Mouse (Mus musculus) adrenal gland, adult 18-20 months (tissue): ENCODE results near the gene Kif26b. TPM values are rescaled to one million over a fixed set of nuclear protein-coding genes. Genes with fewer than 3 reads are reported as not detected.

ENCODE experiments used
- DNase-seq, 2 experiments: peaks; one replicate each; pipeline ENCODE4 v3.0.0; 2021 to 2022; ENCODE audit warnings: low spot score in 2 of 2
- total RNA-seq, 2 experiments: library from RNA; stranded (reverse); gene quantifications; 1 replicate in 1 of 2; 2 replicates in 1 of 2; pipeline ENCODE4 v1.2.3; 2021

Kif26b gene
- total RNA-seq, 2 experiments from 2014 or later: 2.7 to 4.4 TPM

DNA sequence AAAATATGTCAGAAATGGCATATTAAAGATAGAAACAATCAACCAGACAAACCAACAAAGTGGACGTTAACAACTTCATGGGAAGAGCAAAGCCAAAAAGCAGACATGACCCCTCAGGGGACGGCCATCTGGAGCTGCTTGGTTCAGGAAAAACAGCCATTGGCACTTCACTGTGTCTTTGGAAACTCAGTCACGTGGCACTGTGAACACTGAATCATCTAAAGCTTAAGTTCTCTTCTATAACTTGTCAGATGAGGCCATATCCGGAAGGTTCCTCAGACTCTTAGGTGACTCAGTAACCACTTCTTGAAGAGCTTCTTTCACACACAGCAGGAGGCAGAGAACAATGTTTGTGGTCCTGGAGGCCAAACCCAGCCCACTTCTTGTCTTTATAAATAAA is 126.6 kb downstream of the Kif26b start:
- no peak for DNase-seq

DNA sequence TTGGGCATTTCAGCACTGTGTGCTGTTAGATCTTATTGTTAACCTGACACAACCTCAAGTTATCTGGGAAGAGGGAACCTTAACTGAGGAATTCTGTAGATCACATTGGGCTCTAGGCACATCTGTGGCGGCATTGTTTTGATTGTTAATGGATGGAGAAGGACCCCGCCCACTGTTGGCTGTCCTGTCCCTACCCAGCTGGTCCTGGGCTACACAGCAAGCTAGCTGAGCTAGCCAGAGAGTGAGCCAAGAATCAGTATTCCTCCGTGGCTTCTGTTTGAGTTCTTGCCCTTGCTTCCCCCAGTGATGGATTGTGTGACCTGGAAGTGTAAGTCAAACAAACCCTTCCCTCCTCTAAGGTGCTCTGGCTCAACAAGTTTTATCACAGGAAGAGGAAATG is 132.1 kb downstream of the Kif26b start:
- no peak for DNase-seq

DNA sequence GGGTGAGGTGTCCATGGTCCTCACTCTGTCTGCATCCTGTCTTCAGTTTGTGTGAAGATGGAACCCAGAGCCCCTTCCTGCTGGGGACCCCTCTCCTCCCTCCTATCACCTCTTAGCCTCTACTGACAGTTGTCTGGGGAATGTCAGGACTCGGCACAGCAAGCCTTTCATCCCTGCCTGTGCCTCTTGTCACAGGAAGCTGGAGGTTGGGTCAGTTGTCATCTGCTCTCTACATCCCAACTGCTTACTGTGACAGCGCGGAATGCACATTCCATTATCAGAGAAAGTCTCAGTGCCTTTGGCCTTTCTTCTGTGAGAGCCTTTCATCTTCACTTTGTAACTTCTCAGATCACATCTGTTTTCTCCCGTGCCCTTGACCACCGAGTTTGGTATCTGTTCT is 132.6 kb downstream of the Kif26b start:
- DNase-seq: no peak

DNA sequence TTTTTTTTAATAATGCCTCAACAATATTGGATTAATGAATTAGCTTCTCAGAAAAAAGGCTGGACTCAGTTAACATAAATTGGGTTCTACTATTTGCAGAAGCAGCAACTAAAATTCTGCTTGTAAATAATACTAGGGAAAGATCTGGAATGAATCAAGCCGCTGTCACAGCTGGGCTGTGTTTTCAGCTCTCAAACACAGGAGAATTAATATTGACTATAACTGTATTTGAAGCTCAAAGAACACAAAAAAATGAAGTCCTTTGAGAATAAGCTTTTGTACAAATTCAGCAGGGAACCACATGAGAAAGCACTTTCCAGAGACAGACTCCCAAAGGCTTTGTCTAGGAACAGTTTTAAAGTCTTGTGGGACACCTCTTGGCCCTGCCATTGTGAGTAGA is 134.6 kb downstream of the Kif26b start:
- no peak for DNase-seq

DNA sequence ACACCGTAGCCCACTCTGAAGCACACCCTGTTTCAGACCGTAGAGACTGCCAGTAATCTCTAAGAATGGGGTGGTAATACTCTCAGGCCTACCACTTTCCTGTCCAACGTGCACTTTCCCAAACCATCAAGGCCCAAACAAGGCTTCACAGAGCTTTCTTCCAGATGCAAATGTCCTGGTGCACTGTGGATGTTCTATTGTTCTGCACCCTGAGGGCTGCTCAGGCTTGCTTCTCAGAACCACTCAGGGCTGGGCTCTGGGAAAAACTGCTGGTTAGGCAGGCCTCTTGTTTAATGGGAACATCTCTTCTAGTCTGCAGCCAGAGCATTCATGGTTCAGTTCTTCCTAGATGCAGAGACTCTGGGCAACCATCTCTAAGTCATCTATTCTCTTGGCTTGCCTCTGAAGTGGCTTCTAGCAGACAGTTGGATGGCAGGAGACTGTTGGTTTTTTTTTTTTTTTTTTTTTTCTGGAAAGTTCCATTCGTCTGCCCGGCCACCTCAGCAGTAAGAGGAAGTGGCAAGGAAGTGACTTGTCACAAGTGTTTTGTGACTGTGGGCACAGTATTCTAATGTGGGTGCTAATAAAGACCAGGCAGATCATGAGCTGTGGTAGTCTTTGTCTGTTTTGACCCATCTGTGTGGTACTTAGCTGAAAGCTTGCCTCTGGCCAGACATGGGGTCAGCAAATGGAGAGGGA is 135.5 kb downstream of the Kif26b start:
- DNase-seq: no peak

DNA sequence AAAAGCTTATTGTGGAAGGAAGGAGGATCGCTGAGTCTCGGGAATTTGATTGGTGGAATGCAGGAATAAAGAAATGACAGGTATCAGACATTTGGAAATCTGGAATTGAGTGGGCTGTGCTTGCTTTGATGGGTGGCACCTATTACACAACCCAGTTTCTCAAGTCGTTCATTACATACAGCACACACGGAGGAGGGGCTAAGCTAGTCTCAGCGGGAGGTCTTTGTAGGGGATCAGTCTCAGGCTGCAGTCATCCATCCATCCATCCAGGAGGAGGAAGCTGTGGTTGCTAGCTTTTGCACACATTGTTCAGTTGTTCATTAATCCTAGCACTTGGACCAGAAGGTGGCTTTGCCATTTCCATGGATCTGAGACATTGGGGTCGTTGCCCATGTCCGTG is 137.6 kb downstream of the Kif26b start:
- DNase-seq: no peak

DNA sequence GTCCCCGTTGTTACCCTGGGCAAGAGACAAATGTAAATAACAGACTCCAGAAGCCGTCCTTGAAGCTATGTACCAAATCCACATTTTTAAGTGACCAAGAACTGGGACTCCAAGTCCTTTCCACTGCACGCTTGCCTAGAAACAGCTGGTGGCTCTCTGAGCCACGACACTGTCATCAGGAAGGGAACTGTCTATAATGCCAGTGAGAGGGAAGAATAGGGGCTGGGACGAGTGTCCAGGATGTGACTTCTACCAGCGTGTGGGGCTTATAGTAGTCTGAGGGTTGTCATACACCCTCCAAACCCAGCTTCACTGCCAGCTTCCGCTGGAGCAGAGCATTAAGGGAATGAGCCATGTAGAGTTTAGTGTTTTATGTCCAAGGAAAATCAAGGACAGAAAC is 138.9 kb downstream of the Kif26b start:
- DNase-seq: no peak

DNA sequence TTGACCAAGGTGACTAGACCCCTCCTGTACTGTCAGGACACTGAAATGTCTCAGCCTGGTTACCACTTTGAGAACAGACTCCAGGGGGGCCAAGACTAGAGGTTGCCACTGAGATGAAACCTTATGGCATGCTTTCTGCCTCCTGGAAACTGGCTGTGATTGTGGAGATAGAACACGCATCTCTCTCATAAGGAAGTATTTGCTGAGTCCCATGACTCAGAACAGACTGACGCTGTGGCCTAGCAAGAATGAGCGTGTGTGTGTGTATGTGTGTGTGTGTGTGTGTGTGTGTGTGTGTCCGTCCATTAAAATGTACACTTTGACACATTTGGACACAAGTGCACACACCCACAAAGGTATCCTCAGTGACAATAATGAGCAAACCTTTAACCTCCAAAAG is 140.0 kb downstream of the Kif26b start:
- DNase-seq: no peak

DNA sequence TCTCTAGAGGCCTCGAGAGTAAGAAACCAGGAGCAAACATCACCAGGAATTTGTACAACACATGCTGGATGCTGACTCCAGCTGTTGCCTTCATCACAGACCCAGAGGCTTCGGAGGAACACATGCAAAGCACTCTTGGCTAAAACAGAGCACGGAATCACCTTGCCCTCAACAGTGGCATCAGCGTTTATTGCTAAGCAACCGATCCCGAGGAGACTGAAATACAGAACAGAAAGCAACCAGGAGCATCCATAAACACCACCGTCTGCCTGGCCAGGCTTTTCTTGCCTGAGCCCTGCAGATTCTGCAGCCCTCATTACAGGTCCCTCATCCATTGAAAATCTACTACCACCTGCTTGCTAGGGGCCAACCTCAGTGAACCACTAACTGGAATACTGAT is 144.1 kb downstream of the Kif26b start:
- DNase-seq: no peak

DNA sequence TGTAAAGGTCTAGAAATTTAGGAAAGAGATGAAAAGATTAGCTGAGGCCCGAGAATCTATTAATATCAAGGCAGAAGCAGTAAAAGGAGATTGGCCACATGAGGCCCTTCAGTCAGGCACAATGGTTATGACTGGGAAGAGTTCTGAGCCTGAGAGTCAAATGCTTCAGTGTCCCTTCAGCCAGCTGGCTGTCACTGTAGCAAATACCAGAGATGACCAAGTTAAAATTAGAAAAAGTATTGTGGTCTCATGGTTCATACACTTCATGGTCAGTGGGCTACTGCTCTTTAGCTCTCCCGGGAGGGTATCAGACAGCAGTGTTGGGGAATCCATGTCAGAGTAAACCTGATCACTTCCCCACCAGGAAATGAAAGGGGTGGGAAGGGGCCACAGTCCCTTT is 144.6 kb downstream of the Kif26b start:
- no peak for DNase-seq

DNA sequence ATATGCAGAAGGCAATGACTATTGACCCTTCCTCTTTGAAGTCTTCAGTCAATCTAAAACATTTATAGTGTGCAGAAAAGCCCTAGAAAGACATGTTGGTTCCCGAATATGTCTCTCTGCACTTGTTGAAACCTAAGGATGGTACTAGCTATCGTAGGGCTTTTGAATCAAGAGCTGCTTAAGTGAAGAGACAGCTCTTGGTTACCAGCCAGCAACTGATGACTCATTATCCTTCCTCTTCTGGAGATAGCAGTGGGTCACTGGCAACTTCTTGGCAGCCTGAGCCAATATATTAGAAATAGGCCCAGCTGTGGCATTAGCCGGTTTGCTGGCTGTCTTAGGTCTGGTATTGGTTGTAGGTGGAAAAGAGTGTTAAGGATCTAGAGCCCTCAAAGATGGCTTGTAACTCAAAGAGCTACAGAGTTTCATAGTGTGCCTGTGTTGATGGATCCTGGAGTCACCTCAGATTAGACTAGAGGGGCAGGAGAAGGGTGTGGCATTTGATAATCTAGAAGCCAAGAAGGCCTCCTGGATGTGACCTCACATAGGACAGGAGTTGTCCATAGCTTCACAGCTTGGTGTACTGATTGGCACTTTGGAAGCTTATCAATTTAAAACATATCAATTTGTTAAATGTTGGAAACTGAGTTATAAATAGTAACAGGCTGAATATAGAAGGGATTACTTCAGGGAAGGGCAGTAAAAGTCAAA is 146.8 kb downstream of the Kif26b start:
- DNase-seq: peak in 1 of 2 experiments; percentile 41

DNA sequence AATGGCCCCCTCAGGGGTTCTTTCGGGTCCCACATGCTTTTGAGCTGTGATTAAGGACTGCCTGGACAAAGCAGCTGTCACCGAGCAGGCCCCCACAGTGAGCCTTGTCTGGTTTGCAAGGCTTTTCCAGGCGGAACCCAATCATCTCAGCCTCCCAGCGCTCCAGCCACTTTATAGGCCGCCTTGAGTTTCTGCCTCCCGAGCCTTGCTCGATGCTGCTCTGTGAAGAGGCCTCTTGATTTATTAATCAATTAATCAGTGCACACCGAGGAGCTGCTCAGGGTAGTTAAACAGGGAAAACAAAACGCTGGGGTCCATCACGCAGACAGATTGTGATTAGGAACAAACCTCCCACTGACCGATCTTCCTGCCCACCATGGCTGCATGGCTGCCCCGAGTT is 148.2 kb downstream of the Kif26b start:
- DNase-seq: no peak

DNA sequence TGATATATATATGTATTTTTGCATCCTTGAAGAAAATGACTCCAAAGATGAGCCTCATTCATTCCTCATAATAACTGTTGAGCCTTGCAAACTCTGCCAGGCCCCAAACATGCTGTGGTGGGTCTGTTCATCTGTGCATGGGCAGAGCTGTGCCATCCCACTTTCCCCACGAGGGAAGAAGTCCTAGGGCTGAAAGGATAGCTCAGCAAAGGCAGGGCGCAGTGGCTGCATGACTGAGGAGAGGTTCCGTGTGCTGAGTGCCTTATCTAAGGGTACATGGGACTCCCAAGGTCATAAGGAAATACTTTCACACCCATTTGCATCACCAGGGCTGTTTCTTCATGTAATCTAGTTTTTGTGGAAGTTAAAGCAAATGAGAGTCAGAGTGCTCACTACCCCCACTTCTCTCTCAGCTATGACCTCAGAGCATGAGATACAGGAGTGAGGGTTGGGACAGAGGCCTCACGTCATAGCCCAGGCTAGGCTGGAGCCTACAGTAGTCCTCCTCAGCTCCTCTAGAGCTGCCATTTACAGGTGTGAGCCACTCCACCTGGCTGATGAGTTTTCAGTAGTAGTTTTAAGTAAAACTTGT is 148.8 kb downstream of the Kif26b start:
- no peak for DNase-seq

DNA sequence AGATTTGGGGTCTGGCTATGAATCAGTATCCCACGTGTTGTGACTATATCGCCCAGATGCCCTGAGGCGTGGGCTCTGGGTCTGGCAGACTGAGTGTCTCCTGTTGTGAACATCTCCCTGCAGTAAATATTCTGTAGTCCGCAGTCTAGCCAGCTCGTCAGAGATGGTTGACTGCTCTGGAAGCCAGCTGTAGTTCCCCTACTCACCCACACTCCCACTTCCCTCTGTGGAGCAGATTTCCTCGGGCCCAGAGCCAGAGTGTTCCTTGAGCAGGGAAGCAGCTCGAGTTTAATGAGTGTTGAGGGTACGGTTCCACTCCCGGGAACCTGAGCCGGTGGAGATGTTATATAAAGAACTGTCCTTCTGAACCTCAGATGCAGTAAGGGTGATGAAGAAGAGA is 154.7 kb downstream of the Kif26b start:
- no peak for DNase-seq

DNA sequence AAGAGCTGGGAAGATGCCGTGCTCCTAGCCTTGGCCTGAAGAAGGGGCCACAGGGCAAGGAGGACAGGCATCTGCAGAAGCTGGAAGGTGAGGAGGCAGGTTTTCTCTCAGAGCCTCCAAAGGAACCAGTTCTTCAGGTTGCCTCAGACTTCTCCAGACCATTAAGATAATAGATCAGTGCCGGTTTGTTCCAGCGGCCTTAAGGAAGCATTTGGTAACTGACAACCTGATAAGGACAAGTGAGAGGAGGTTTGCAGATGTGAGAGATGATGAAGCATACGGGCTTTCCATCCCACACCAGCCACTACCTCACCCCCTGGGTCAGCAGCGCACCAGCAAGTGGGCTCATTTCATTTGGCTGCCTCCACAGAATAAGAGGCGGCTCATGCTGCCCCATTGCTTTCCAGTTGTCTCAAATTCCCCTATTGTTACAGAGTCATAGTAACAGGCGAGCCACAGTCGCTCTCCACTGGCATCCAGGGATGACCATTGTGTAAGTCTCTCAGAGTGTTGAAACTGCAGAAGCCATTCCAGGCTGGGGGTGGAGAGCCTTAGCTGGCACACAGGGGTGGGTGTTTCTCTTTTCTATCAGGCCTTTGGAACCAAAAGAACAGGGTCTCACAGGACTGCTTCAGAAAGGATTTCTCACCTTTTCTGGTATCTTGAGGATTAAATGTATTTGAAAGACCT is 156.2 kb downstream of the Kif26b start:
- no peak for DNase-seq

DNA sequence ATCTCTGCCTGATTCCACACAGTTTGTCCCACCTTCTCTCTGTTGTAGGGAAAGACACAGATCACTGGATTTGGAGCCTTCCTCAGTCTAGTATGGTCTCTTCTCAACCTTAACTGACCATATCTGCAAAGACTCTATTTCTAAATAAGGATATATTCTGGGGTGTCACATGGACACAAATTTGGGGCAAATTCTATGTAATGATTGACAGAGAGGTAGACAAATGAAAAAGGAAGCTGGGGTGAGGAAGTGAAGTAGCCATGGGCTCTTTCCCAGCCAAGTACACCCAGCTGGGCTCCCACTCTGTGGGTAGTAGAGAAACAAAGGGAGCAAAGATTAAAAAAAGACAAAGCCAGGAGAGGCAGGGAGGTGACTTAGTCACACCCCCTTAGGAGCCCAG is 158.0 kb downstream of the Kif26b start:
- DNase-seq: no peak

DNA sequence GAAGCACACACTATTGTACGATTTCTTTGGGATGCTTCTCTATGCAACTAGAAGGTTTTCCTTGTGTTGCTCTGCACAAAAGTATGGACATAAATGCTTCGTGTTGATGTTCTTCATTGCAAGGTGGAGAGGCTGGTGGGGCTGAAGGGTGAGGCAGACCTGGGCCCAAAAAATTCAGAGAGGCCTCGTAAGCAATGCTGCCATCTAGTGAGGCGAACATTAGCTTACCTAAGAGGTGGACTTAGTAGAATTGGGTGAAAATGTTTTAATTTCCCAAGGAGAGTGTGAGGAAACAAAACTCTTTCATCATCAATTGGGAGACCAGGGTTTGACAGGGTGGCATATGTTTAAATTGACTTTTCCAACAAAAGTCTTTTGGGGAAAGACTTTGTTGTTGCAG is 160.6 kb downstream of the Kif26b start:
- DNase-seq: no peak

DNA sequence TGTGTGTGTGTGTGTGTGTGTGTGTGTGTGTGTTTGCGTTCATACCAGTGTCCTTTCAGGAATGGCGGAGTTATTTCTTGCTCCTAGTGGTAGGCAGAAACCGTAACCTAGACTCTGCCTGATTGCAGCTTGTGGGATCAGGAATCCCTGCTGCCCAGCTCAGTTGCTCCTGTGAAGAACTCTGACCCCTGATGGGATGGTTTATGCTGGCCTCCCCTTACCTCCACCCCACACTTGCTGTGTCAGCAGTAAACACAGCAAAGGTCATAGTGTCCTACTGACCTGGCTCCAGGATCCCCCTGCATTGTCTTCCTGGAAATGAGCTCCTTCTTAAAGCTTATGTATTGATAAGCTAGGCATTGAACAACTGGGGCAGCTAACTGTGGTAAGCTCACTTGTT is 162.8 kb downstream of the Kif26b start:
- no peak for DNase-seq

DNA sequence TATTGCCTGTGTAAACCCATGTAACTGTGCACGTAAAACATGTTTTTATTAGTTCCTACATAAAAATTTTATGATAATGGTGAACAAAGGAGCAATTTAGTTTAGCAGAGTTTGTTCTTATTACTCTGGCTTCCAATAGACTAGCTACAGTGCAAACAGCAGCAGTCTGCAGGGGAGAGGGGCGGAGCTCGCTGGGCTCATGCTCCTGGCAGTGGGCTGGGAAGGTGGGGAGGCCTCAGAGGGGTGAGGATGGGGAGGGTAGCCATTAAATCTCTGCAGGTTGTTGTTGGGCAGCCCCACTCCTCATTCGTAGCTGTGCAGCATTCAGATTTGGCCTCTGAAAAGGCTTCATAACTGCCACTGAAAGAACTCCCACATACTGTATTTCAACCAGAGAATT is 171.2 kb downstream of the Kif26b start:
- no peak for DNase-seq

DNA sequence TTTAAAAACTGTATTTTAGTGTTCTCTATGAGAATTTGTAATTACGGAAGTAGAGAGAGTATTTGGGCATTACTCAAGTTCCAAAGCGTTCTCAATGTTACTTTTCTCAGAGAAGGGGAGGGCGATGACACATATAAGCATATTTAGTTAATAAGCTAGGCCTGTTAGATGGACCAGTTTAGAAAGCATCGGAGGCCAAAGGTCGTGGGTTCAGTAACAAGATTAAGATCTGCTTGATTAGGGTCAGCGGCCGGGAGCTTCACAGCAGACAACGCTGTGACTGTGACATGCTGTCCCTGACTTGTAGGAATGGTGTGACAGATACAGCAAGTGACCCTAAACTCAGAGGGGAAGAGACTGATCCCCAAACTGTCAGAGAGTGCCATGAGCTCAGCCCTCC is 174.6 kb downstream of the Kif26b start:
- DNase-seq: no peak

DNA sequence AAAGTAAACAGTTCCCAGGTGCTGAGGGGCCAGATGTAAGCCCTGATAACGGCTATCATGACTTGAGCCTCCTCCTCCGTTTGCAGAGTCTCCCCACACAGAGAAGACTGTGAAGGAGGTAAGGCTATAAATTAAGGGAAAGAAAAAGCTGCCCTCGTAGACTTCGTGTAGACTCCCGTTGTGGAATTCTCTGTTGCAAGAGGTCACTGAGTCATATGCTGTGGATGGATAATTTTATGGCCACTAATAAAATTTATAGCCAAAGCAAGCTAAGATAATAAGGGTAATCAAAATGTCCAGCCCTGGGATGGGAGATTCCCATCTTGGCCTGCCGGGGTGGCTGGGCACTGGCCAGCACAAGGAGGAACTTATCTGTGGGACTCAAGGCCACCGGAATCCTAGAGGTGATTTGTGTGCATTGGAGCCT is 179.0 kb downstream of the Kif26b start:
- DNase-seq: peak; percentile 27 to 40

DNA sequence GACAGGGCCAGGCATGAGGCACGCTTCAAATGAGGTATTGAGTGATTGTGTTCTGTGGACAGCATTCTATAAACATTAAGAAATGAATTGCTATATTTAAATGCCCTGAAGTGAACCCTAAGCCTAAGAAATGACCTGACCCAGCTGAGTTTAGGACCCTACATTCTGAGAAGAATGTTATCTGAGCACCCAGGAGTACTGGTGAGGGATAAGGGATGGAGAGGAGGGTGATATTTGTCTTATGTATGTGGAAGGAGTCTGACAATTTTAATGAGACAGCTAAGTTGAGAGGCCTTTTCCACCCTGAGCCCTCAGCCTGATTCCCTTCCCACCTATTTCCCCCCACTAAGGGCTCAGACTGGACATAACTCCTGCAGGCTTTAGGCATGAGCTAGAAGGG is 179.4 kb downstream of the Kif26b start:
- no peak for DNase-seq
